Mouse (Mus musculus) embryonic fibroblast, embryonic 13.5 days (primary cell): ENCODE measurements around the gene Fkbp9. TPM values are rescaled to one million over a fixed set of nuclear protein-coding genes. Genes with fewer than 3 reads are reported as not detected.

Experiments
- H3K27ac ChIP-seq: 2 replicates; pipeline ENCODE4 v1.5.1; 2012; ENCODE audit warnings: low read length, control low read depth, inconsistent platforms; ENCODE audit not compliant: insufficient read depth
- H3K4me1 ChIP-seq: 2 replicates; pipeline ENCODE4 v1.6.1; 2011; ENCODE audit warnings: low read length; ENCODE audit not compliant: control insufficient read depth, insufficient read depth
- H3K4me3 ChIP-seq: 2 replicates; pipeline ENCODE4 v1.5.1; 2011; ENCODE audit warnings: mild to moderate bottlenecking, control low read depth, low read length; ENCODE audit not compliant: insufficient read depth
- CTCF ChIP-seq: IDR thresholded peaks from 2 replicates; pipeline ENCODE4 v1.5.1; 2011; ENCODE audit warnings: mild to moderate bottlenecking, control low read depth, low read length, moderate library complexity, borderline replicate concordance; ENCODE audit not compliant: insufficient read depth
- POLR2A ChIP-seq: IDR thresholded peaks from 2 replicates; pipeline ENCODE4 v1.6.1; 2011; ENCODE audit warnings: low read depth, mild to moderate bottlenecking, control low read depth, low read length, moderate library complexity
- polyA plus RNA-seq: library from polyadenylated mRNA; stranded (reverse); fragments of >200 nt; gene quantifications from 2 replicates; pipeline ENCODE4 v1.2.4, GENCODE M21; 2011; ENCODE audit warnings: low read depth; ENCODE audit not compliant: missing spikeins, insufficient read length

Gene Fkbp9
- polyA plus RNA-seq, 1 experiment = 352 TPM

DNA sequence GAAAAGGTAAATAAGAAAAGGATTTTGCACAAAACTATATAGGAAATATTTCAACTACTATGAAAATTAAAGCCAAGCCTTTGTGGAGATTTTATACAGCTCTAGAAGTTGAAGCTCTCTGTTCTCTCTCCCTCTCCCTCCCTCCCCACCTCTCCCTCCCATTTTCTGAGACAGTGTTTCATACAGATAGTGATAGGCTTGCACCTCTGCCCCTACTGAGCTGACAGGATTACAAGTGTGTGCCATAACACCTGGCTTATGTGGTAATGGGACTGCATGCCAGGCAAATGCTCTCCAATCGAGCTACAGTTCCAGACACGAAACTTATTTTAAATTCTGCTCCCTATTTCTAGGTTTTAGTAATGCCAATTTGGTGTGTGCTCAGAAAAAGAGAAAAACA is 79.1 kb downstream of the Fkbp9 start:
- Histone ChIP-seq H3K4me1 (no peaks in the 10 kb centered on the region), H3K4me3 (no peak overlapping the region), H3K27ac (no peak overlapping the region)
- no peak for TF ChIP-seq CTCF
- TF ChIP-seq POLR2A = no peak

DNA sequence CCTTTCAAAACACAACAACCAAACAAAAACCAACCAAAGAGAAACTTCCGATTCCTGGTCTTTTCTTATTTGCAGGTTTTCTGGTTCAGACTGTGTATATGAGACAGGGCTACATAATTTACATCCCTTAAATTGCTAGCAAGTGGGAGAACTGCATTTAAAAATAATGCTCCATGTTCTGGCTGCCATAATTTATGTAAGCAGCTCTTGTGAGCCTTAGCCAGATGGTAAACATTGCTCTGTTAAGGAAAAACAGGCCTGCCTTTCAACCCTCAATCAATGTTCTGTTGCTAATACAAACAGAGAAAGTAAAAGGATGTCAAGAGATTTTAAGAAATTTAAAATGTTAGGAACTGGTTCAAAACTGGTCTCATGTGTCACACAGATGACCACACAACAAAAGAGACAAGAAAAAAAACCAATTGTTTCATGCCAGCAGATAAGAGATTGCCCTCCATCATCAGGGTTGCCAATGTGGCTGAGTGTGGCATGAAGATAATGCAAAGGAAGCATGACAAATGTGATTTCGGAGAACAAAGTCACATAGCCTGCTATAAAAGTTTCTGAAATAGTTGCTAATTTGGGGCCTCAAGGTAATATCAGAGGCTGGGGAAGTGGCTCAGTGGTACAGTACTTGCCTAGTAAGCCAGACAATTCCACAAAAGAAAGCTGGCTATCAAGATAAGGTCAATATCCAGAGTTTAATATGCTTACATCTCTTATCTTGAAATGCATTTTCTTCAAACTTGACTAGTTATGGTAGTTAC is 81.4 kb downstream of the Fkbp9 start:
- no peaks in the 10 kb centered on the region for H3K4me1 ChIP-seq
- H3K4me3 ChIP-seq = no peak overlapping the region
- H3K27ac ChIP-seq = no peak overlapping the region
- TF ChIP-seq CTCF (no peak), POLR2A (no peak)

DNA sequence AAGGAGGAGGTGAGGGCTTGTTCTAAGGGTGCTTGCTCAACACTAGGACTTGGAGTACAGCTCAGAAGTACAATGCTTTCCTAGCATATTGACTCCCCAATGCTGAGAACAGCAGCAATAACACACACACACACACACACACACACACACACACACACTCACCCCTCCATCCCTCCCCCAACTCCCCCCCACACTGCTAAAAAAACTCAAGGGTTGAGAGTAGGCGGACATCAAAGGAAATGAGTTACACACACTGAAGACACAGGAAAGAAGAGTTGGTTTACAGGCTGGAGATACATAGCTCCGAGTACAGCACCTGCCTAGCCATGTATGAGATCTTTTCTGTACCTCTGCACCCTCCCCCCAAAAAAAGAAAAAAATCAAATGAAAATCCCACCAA is 84.4 kb downstream of the Fkbp9 start:
- TF ChIP-seq POLR2A (no peak), CTCF (no peak)
- Histone ChIP-seq H3K27ac (no peak overlapping the region), H3K4me1 (no peaks in the 10 kb centered on the region), H3K4me3 (no peak overlapping the region)

DNA sequence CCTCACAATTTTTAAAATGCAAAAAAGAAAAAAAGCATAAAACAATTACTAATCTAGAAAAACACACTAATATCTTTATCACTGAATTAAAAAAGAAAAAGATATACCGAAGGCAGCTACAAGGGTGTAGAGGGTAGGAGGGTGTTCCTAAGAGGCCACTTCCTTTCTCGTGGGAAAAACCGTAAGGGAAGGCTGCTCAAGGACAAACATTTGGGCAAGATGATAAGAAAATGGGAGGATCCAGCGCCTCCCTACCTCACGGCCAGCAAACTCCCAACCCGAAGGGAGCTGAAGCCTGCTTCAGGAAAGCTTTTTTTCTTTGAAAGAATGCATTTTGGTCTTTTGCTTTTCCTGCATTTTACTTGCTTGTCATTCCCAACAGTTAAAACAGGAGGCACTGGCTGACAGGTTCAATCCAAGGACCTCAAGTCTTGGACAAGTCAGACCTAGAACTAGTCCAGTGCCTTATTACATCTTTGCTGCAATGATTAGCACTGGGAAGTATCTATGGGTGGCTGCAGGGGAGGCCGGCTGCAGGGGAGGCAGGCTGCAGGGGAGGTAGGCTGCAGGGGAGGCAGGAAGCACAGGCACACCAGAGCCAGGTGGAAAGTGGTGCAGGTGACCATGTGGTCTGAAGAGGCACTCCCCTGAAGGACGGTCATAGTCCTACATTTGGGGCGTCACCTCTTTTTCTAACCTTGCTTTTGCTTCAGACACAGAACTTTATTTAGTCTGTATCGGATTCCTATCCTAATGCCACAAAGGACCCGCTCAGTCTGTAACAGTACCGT is 85.9 kb downstream of the Fkbp9 start:
- TF ChIP-seq POLR2A (no peak), CTCF (no peak)
- H3K4me1 ChIP-seq = no peaks in the 10 kb centered on the region
- H3K4me3 ChIP-seq = no peak overlapping the region
- no peak overlapping the region for H3K27ac ChIP-seq

DNA sequence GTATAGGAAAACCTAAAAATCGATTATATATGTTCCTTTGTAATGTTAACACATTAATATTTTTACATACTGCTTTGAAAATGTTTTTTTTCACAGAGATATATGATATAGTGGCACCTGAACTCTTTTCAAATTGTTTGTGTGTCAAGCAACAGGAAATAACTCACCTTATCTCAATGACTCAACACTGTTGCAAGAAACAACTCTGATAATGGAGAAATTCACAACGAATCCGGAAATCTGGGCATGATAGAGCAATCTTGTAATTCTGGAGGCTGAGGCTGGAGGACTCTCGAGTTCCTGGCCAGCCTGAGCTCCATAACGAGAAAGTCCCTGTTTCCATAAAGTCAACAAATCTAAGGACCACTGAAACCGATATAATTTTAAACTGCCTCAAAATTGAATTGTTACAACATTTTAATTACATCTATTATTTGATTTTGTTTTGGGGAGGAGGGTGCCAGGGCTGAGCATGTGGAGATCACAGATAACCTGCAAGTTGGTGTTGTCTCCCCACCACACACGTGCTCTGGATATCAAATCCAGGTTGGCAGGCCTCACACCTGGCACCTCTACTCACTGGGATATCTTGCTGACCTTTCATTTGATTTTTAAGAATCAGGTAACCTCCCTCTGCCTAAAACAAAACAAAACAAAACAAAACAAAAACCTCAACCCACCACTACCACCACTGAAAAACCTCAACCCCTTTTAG is 87.6 kb downstream of the Fkbp9 start:
- TF ChIP-seq CTCF (no peak), POLR2A (no peak)
- no peak overlapping the region for H3K27ac ChIP-seq
- no peak overlapping the region for H3K4me3 ChIP-seq
- H3K4me1 ChIP-seq = no peaks in the 10 kb centered on the region

DNA sequence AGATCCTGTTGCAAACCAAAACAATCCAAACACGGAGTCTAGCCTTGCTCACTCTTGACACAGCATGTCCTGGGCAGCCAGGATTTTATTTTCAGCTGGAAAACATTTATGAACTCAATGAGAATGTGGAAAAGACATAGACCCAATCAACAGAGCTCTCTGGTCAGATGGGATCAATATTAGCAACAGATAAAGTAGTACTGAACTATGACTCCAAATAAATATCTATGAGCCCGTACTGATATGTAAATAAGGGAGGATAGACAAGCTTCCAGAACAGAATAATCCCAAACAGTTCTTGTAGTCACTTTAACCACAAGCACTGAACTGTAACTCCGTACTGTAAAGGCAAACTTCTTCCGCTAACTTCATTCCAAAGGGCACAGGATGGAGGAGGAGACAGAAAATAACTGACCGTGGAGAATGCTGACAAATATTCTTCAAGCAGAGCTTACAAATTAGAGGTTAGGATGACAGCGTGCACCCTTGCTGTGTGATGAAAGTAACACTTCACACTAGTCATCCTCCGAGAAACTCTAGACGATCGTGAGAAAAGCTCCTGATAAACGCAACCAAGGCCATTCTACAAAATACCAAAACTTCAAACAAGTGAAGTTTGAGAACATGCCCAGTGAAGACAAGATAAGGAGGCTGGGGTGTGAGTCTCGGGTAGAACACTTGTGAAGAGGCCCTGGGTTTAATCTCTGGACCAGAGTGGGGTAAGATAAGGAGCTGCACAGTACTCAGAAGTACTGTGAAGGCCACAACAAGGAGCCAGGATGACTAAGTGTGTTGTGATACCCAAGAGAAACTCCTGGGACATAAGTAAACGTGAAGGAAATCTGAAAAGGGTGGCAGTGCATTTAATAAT is 88.6 kb downstream of the Fkbp9 start:
- Histone ChIP-seq H3K27ac (no peak overlapping the region), H3K4me3 (no peak overlapping the region), H3K4me1 (no peaks in the 10 kb centered on the region)
- TF ChIP-seq CTCF = no peak
- TF ChIP-seq POLR2A = no peak

DNA sequence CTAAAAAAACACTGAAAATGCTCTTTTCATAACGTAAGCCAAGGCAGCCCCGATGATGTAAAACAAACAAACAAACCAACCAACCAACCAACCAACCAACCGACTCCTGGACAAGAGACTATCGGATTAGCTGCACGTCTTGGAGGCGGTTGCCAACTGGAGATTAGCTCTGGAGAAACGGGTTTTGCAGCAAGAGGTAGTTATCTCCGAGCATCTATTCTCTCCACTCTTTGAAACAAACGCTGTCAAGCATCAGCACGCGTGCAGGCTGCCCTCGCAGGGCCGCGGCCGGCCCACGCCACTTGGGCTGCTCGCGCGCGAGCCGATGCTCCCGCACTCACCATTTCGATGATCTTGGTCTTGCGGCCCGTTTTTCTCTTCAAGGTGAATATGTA is 91.5 kb downstream of the Fkbp9 start:
- Histone ChIP-seq H3K27ac (no peak overlapping the region), H3K4me3 (peak overlapping the region; percentile 82), H3K4me1 (no peaks in the 10 kb centered on the region)
- TF ChIP-seq POLR2A = no peak

DNA sequence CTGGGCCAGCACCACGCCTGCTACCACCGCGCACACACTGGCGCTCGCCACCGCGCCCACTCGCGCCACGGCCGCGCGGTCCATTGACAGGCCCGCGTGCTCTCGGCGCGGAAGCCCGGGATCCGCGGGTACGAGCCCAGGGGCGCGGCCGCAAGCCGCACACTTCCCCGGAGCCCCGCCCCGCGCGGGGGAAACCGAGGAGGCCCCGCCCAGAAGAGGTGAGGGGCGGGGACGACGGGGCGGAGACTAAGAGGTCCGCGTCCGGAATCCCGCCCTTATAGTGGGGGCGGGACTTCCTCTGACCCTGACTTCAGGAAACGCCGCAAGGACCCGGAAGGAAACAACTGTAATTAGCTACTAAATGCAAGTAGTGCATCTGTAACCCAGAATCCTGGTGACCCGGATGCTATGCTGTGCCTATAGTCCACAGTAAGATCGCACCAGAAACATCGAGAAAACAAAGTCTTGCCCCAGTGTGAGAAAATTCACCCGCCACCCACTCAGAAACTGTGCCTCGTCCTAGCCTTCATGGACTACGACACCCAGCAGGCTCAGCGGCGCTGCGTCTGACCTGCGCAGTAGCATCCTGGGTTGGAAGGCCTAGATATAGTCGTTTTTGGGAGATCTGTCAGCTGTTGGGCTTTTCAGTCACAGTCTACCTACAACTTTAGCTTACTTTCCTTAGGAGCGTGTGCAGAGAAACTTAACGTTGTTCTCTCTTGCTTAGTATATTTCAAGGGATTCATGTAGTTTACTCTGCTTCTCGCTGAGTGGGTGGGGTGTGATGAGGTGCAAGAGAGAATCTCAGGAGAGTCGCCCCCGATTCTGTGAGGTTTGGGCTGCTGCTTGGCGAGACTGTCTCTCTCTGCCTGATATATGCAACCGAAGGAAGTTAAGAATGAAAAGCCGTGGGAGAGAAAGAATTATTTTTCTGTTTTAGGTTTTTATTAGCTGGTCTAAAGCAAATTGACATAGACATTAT is 92.2 kb downstream of the Fkbp9 start, which contains the start of the genes Nt5c3 and Vmn1r4:
Gene Nt5c3 (minus strand): TSS at position 207 of the 982 bp plus-strand sequence.
Gene Vmn1r4 (plus strand): TSS at position 290 of the 982 bp plus-strand sequence.
- TF ChIP-seq CTCF = no peak
- TF ChIP-seq POLR2A = peak; percentile 80
- Histone ChIP-seq H3K27ac (peak within 1 kb of the TSS; percentile 87), H3K4me3 (peak within 1 kb of the TSS; percentile 82), H3K4me1 (no peaks in the 10 kb centered on the region)

Other genes with a start within 250 kb of the Fkbp9 start
- gene Lsm5, start 127.3 kb upstream of the Fkbp9 start, polyA plus RNA-seq = 92.4 and 119 TPM in 2 replicates
- gene Avl9, start 117.2 kb upstream of the Fkbp9 start, polyA plus RNA-seq = 13.2 and 14.8 TPM in 2 replicates
- gene Kbtbd2, start 34.2 kb upstream of the Fkbp9 start, polyA plus RNA-seq = 37.8 and 47.3 TPM in 2 replicates
- 17.3 and 27.0 TPM in 2 replicates for gene Nt5c3, start 91.9 kb downstream of the Fkbp9 start, polyA plus RNA-seq
- gene Vmn1r4, start 92.0 kb downstream of the Fkbp9 start, polyA plus RNA-seq = not detected in 2 replicates
- not detected in 2 replicates for gene Vmn1r5, start 138.2 kb downstream of the Fkbp9 start, polyA plus RNA-seq
- not detected in 2 replicates for gene Vmn1r6, start 165.2 kb downstream of the Fkbp9 start, polyA plus RNA-seq
- not detected in 2 replicates for gene Vmn1r7, start 193.3 kb downstream of the Fkbp9 start, polyA plus RNA-seq
- gene Vmn1r8, start 200.2 kb downstream of the Fkbp9 start, polyA plus RNA-seq = not detected in 2 replicates
- not detected in 2 replicates for gene Vmn1r9, start 234.7 kb downstream of the Fkbp9 start, polyA plus RNA-seq